Mouse (Mus musculus): ENCODE measurements around the gene Gtf2f1.

Gene Gtf2f1

DNA sequence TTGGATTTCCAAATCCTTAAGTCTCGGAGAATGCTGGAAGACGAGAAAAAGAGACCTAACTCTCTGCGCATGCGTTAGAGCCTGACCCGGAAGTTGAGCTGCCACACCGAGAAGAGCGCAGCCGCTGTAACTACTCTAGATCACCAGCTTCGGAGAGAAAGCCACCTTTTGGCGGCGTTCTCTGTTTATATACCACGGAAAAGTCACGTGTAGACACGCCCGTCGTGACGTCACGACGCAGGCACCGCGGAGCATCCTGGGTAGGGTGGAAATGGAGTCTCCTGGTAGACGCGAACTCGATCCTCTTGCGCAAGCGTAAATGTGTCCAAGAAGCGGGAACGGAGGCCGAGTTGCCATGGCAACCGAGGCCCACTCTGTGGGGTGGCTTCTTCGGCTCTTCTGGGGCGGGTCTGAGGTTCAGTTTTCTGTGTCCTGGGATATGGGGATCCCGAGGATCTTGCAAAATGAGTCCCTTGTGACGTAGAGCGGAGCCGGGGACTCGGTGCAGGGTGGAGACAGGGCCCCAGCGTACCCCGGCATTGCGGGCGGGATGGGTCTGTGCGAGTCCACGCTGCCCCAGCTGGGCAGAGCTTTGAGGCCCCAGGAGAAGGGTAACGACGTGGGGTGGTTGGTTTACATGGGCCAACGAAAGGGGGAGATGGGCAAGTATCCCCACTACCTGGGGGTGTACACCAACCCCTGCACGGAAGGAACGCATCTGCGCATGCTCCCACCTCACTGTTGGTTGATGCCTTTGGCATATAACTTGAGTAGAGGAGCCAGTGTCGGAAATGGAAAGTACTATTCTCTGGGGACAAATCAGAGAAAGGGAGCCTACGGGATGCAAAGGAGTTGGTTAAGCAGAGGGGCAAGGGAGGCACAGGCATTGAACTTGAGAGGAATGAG is at the start of gene Gtf2f1, which contains the start of gene Gm17949:
TSS of gene Gtf2f1 (minus strand) at position 53 of the 906 bp plus-strand sequence.
TSS of gene Gm17949 (plus strand) at position 234 of the 906 bp plus-strand sequence.
- DNase-seq (ENCODE audit: low read depth in 2 of 2, low spot score in 2 of 2) = peak; percentile 90 to 92

DNA sequence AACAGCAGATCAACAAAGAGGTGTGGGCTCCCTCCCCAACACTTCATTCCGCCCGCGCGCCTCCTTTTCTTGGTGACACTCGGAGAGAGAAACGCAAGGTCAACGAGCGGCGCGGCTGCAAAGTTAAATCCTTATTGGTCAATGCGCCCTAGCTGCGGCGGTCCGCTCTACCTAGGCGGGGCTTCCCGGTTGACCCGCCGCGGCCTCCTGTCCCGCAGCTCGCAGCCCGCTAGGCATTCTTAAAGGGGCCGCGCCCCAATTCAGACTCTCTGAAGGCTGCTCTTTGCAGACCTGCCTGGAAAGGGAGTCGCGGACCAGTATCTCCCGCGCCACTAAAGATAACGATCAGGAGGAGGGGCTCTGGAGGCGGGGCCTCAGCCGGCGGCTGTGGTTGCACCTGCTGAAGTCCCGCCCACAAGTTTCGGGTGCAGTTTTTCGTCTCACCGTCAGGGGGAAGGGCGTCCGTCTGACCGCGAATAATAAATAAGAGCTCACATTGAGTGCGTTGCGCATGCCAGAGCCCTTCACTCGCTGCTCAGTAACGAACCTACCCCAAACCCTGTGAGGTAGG is 49.2 kb upstream of the Gtf2f1 start:
- peak; percentile 96 to 99 for DNase-seq (ENCODE audit: low read depth in 2 of 2, low spot score in 2 of 2)

DNA sequence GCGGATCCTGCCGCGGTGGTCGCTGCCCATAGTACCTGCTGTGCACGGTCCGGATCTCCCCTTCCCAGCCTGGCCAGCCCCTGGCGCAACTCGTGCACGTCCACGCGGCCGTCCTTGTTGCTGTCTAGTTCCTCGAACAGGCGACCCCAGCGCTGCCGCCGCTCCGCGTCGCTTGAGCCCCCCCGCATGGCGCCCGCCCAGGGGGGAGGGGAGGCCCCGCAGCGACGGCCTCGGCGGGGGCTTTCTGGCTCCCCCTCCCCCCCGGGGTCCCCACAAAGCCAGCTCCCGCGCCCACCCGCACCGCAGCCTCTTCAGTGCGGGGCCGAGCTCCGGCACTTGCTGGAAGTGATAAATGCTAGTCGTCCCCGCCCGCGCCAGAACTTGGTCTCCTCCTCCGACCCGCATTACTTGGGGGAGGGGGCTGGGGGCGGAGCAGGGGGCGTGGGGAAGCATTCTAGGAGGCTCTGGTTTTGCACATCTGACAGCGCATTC is 48.4 kb upstream of the Gtf2f1 start, which contains the start of gene Slc25a23:
TSS of gene Slc25a23 (minus strand) at position 378 of the 492 bp plus-strand sequence.
- peak; percentile 32 to 41 for DNase-seq (ENCODE audit: low read depth in 2 of 2, low spot score in 2 of 2)

DNA sequence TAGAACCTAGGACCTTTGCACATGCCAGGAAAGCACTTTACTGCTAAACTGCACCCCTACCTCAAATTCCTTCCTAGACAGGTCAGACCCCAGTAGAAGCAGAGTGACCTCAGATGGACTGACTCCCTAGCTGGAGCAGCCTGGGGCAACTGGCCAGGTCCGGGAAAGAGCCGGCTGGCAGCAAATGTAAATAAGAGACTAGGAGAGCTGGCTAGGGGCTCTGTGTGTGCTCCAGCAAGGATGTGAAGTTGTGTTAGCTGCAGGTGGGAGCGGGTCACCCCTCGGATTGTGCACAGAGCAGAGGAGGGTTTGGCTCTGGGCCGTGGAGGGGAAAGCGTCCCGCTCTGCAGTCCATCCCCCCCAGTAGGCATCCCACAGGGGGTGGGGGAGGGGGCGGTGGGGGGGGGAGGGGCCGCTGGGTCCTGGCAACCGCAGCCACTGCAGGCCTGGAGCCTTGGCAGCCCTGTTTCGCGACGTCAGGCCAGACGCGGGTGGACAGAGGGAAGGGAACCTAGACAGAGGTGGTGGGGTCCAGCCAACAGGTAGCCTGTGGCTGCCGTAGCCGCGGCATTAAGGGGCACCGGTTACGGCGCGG is 47.9 kb upstream of the Gtf2f1 start, which contains the start of gene Crb3:
TSS of gene Crb3 (plus strand) at position 215 of the 595 bp plus-strand sequence.
- DNase-seq (ENCODE audit: low read depth in 2 of 2, low spot score in 2 of 2) = no peak

DNA sequence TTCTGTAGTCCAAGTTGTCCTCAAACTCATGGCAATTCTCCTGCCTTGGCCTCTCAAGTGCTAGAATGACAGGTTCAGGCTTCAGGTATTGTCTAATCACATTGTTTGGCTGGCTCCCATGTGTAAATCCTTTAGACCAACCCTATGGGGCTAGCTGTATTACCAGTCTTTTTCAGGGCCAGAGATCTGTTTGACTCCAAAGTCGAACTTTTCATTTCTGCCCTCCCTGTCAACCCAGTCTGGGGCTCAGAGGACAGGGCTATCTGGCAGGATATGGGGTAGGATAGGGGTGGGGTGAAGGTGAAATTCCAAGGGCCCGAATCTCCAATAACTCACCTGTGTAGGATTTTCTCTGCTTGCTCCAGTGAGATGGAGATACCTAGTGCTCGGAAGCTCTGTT is 45.2 kb upstream of the Gtf2f1 start:
- DNase-seq (ENCODE audit: low read depth in 2 of 2, low spot score in 2 of 2) = no peak

DNA sequence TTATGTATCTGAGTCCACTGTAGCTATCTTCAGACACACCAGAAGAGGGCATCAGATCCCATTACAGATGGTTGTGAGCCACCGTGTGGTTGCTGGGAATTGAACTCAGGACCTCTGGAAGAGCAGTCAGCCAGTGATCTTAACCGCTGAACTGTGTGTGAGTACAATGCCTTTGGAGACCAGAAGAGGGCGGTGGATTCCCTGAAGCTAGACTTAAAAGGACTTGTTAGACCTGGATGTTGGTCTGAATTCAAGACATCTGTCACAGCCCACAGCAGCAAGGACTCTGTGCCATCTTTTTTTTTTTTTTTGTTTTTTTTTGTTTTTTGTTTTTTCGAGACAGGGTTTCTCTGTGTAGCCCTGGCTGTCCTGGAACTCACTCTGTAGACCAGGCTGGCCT is 40.6 kb upstream of the Gtf2f1 start:
- DNase-seq (ENCODE audit: low read depth in 2 of 2, low spot score in 2 of 2) = peak in 1 of 2 experiments; percentile 25

DNA sequence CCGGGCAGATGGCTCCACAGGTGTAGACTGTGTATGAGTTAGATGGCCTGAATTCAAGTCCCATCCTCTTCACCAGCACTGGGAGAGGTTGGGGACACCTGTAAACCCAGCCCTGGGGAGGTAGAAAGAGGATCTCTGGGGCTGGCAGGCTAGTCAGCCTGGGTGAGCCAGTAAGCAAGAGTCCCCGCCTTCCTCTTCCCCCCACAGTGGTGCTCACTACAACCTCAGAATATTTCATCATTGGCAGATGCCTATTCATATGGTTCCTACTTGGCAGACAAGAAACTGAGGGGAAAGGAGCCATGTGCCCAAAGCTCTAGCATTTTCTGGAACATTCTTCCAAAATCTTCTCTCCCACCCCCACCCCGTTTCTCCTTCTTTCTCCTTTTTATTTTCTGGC is 37.7 kb upstream of the Gtf2f1 start:
- DNase-seq (ENCODE audit: low read depth in 2 of 2, low spot score in 2 of 2) = no peak

DNA sequence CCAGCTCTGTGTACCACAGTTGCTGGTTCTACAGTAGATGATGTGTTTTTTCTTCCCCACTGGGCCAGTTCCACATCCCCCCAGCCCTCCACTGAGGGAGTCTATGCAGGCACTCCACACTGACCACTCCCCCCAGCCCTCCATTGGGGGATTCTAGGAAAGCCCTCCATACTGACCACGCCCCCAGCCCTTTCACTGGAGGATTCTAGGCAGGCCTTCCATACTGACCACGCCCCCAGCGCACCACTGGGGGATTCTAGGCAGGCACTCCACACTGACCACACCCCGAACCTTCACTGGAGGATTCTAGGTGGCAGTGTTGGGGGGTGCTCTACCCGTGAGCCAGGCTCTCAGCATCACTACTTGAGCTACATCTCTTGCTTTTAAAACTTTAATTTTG is 36.3 kb upstream of the Gtf2f1 start:
- no peak for DNase-seq (ENCODE audit: low read depth in 2 of 2, low spot score in 2 of 2)

DNA sequence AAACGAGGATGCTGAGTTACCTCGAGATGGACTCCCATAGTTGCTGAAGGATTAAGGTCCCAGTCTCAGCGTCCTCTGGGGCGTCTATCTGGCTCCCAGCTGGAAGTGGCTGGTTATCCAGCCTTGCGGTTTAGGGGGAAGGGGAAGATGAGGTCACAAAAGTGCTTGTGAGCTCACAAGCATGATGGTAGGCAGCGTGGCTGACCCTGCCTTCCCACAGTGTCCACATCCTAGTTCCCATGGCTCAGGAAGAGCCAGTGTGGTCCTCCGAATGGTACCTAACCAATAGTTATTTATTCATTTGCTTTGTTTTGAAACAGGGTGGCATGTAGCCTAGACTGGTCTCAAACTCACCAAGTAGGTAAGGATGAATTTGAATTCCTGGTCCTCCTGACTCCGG is 30.5 kb upstream of the Gtf2f1 start, which contains the start of gene Slc25a41:
TSS of gene Slc25a41 (minus strand) at position 101 of the 400 bp plus-strand sequence.
- DNase-seq (ENCODE audit: low read depth in 2 of 2, low spot score in 2 of 2) = no peak

DNA sequence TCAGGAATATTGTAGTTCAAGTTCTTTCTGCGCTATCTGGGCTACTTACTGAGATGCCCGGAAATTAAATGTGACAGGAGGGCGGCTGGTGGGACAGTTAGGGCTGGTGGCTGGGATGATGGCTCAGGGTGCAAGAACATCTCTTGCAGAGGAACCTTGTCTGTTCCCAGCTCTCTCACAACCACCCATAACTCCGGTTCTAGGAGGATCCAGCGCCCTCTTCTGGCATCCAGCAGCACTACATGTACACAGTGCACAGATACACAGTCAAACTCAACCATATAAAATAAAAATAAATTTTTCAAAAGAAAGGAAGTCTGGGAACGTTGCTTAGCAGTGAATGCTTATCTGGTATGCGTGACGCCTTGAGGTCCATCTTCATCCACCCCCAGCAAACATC is 27.9 kb upstream of the Gtf2f1 start:
- no peak for DNase-seq (ENCODE audit: low read depth in 2 of 2, low spot score in 2 of 2)

DNA sequence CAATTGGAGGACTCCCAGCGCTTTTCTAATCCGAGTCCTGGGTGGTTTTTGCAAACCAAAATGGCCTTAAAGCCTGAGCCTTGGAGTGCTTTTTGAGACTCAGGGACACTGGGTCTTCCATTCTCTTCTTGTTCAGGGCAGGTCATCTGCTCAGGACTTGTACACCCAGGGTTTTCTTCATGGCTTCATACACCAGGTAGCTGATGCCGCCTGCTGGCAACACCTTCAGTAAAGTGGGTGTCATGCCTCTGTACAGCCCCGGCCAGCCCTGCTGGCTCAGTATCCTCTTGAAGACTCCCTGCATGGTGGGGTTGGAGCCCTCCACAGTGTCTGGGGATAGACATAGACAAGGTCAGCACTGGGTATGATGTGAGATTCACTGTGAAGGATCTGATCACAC is 21.8 kb upstream of the Gtf2f1 start:
- DNase-seq (ENCODE audit: low read depth in 2 of 2, low spot score in 2 of 2) = no peak

DNA sequence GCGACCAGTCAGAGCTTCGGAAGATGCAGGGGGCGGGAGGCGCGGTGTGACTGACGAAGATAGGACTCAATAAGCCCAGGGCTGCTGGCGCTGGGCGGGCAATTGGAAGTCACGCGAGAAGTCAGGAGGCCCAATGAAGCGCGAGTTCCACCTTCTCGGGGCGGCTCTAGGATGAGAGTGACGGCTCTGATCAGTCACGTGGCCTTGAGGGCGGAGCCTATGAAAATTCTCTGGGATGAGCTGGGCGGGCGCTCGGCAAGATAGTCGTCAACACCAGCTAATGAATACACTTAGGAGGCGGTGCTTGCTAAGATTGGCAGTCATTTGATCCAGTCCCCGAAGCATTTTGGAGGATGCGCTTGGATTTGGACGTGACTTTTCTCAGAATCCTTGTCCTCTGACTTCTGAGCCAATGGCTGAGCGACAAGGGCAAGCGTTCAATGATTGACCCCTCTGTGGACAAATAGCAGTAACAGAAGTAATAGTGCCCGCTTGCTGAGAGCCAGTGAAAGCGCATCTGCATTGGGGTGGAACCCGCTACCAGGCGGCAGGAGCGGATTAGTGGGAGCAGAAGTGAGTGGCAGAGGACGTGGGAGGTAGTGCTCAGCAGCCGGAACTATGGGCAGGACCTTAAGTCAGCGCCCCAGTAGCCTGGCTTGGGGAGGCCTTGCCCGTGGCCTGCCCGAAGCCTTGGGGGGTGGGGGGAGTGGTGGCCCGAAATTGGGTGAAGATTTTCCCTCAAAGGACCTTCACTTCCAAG is 20.8 kb upstream of the Gtf2f1 start:
- DNase-seq (ENCODE audit: low read depth in 2 of 2, low spot score in 2 of 2) = peak; percentile 98 to 99

DNA sequence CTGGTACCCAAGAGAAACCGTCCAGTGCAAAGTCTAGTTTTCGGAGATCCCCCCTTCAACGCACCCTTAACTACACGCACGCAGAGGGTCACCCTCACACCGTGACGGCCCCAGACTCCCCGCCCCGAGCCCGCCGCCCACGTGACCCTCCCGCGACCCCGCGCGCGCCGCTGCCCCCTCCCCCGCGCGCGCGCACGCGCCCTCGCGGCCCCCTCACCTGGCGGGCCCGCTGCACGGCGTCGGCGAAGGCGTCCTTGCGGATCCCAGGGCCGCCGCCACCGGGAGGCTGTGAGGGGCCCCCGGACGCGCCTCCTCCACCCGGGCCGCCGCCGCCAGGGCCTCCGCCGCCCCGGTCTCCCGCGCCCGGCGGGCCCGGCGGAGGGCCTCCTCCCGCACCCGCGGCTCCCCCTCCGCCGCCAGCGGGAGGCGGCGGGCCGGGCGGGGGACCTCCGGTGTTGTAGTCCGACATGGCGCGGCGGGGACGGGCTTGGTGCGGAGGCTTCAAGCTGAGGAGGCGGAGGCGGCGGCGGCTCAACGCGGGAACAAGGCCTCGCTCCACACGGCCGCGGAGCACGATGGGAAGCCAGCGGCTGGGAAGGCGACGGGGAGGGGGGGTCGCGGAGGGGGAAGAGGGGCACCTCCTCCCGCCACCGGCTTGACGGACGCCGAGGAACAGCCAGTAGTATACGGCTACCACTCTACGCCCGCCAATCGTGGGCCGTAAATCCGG is 20.0 kb upstream of the Gtf2f1 start, which contains the start of gene Khsrp:
TSS of gene Khsrp (minus strand) at position 592 of the 730 bp plus-strand sequence.
- no peak for DNase-seq (ENCODE audit: low read depth in 2 of 2, low spot score in 2 of 2)

DNA sequence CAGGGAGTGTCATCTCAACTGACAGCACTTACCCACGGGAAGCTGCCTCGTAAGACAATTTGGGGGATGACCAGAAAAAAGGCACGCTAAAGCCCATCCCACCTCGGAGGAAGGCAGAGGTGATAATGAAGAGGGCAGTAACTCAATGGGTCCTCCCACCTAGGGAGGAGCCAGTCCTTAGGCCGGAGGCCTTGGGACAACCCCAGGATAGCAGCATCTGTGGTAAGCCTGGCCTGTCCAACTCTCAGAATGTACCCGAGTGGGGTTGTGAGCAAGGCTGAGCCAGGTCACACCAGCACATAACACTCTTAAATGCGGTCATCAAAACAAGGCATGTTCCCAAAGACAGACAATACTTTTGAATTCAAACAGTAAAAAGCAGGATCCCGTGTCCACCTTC is 18.6 kb upstream of the Gtf2f1 start:
- DNase-seq (ENCODE audit: low read depth in 2 of 2, low spot score in 2 of 2) = no peak

DNA sequence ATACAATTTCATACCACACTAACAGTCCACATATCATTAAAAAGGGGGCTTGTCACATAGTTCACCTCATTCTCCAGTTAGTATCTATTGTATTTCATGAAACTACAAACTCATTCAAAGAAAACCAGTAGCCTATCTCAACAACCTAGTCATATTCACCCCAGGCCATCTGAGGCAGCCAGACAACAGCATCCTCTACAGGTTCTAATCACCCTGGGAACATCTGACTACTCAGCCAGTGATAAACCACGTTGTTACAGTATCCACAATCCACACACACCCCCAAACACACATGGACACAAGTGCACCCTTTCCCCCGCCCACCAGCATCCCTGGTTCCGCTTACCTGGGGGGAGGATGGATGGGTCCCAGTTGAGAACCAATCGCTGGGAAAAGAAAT is 16.4 kb upstream of the Gtf2f1 start:
- DNase-seq (ENCODE audit: low read depth in 2 of 2, low spot score in 2 of 2) = no peak

DNA sequence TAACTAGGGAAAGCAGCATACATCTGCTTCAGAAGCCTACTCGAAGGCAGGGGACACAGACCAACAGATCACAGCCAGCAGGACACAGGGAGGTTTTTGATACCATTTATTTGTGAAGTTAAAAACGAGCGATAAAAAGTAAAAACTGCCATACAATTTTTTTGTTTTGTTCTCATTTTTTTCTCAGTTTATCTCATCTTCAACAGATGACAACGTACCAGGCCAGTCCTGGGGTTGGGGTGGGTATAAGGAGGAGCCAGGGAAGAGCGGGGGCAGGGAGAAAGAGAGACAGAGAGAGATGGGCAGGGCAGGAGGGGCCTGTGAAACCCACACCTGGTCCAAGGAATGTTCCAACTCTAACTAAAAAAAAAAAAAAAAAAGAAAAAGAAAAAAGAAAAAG is 9.9 kb upstream of the Gtf2f1 start:
- DNase-seq (ENCODE audit: low read depth in 2 of 2, low spot score in 2 of 2) = no peak

DNA sequence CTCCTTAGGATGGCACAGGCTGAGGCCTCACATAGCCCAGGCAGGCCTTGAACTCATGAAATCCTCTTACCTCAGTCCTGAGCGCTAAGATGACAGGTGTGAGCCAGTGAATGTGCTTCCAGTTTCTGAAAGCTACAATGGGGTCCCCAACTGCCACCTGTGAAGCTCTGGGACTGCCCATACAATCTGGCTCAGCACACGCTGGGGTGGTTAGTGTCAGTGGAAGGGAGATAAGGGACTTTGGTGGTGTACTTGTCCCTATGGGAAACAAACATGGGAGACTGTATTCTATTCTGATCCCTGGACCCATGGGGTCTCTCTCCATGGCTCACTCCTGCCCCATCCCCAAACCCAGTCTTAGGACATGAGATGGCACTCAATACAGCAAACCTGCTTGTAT is 8.6 kb upstream of the Gtf2f1 start:
- DNase-seq (ENCODE audit: low read depth in 2 of 2, low spot score in 2 of 2) = no peak

DNA sequence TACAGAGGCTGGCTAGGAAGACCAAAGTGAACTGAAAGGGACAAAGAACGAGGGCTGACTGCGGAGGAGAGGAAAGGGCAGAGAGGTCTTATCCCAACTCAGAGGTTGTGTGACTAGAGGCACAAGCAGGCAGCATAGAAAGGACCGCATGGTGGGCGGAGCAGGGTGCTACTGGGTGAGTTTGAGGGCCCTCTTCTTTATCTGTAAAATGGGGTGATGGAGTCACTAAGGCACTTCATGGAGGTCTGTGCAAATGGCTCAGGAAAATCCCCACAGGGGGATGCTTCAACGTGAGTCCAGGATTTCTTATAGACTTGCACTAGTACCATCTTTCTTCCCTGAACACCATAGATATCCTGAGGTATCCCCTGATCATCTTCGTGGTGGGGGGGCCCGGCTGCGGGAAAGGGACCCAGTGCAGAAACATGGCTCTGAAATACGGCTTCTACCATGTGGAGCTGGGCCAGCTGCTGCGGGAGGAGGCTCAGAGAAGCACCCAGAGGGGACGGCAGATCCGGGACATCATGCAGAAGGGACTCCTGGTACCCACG is 1.2 kb upstream of the Gtf2f1 start:
- no peak for DNase-seq (ENCODE audit: low read depth in 2 of 2, low spot score in 2 of 2)

DNA sequence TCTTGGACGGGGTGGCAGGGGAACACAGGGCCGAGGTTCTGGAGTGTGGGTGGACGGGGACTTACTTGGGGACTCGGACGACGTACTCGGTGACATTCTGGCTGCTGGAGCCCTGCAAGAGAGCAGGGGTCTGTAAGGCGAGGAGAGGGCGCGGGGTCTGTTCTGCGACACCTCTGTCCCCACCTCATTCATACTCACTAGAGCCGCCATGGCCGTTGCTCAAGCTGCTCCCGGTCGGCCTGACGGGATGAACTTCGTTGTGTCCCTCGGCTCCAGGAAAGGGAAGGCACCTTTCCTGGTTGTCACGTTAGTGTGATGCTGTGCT is 215 bp downstream of the Gtf2f1 start:
- DNase-seq (ENCODE audit: low read depth in 2 of 2, low spot score in 2 of 2) = no peak

All from CD8-positive naive resting alpha-beta T cell, adult 2 months (primary cell).